Mouse (Mus musculus) granulocyte monocyte progenitor cell, adult 5-6 weeks (primary cell): ENCODE results near the gene Lix1. TPM values are rescaled to one million over a fixed set of nuclear protein-coding genes. Genes with fewer than 3 reads are reported as not detected.

Experiments
- ATAC-seq: replicated peaks from 2 replicates; pipeline ENCODE4 v1.8.0; 2016; ENCODE audit warnings: mild to moderate bottlenecking, moderate TSS enrichment, inconsistent platforms; ENCODE audit not compliant: poor library complexity, severe bottlenecking
- total RNA-seq, 2 experiments: library from RNA; stranded (forward) in 1 of 2; stranded (reverse) in 1 of 2; fragments of 200-712, 200-1000 nt in 1 of 2; fragments of >200 nt in 1 of 2; fragmentation: Nextera tagmentation in 1 of 2; gene quantifications; 2 replicates each; pipeline ENCODE4 v1.2.3; 2014 to 2017

The Lix1 gene
- total RNA-seq, 2 experiments from 2014 or later, result not detected

- no peak for ATAC-seq
Observed at GRCm38 (mm10) chr17:17409601-17410000, 7.1 kb downstream of the Lix1 start.

- no peak for ATAC-seq
Observed at GRCm38 (mm10) chr17:17411443-17411842, 9.0 kb downstream of the Lix1 start.

- no peak for ATAC-seq
Observed at GRCm38 (mm10) chr17:17412176-17412575, 9.7 kb downstream of the Lix1 start.

- ATAC-seq, result no peak
Observed at GRCm38 (mm10) chr17:17414206-17414605, 11.7 kb downstream of the Lix1 start.

- ATAC-seq, result no peak
Observed at GRCm38 (mm10) chr17:17424609-17425307, 22.3 kb downstream of the Lix1 start.

GRCm38 (mm10) chr17:17425308-17425813, 22.9 kb downstream of the Lix1 start:
- no peak for ATAC-seq

- no peak for ATAC-seq
Observed at GRCm38 (mm10) chr17:17425906-17426305, 23.4 kb downstream of the Lix1 start.

- no peak for ATAC-seq
Observed at GRCm38 (mm10) chr17:17428888-17429287, 26.4 kb downstream of the Lix1 start.

GRCm38 (mm10) chr17:17433679-17434078, 31.2 kb downstream of the Lix1 start:
- ATAC-seq, result no peak

- ATAC-seq, result no peak
Observed at GRCm38 (mm10) chr17:17438576-17439191, 36.2 kb downstream of the Lix1 start.

- ATAC-seq, result no peak
Observed at GRCm38 (mm10) chr17:17441876-17442498, 39.5 kb downstream of the Lix1 start.

GRCm38 (mm10) chr17:17444297-17444886, 41.9 kb downstream of the Lix1 start:
- no peak for ATAC-seq

- ATAC-seq, result no peak
Observed at GRCm38 (mm10) chr17:17446683-17447082, 44.2 kb downstream of the Lix1 start.

GRCm38 (mm10) chr17:17447821-17448220, 45.3 kb downstream of the Lix1 start:
- peak; percentile 25; the same call in 1 of the 2 replicates for ATAC-seq

GRCm38 (mm10) chr17:17448737-17449440, 46.4 kb downstream of the Lix1 start:
- ATAC-seq, result peak; percentile 98

- ATAC-seq, result no peak
Observed at GRCm38 (mm10) chr17:17449441-17449770, 46.9 kb downstream of the Lix1 start.

GRCm38 (mm10) chr17:17451102-17451501, 48.6 kb downstream of the Lix1 start:
- ATAC-seq, result no peak

- ATAC-seq, result no peak
Observed at GRCm38 (mm10) chr17:17452617-17453016, 50.1 kb downstream of the Lix1 start.

GRCm38 (mm10) chr17:17454573-17454972, 52.1 kb downstream of the Lix1 start:
- peak; percentile 55 for ATAC-seq

GRCm38 (mm10) chr17:17485789-17486188, 83.3 kb downstream of the Lix1 start:
- ATAC-seq, result no peak
